Comparison of ENCODE assay signal across 25 mouse cellular contexts in genomic region chr3:55434276-55434675, GRCm38 (mm10). TPM values are rescaled to one million over a fixed set of nuclear protein-coding genes. Genes with fewer than 3 reads are reported as not detected.
DNase-seq lines count a peak whose midpoint lies in the region; ATAC-seq and TF ChIP-seq lines count a peak whose summit lies in the region.
"Had no signal": no experiment of that assay in that cellular context is flagged by ENCODE, and none has a peak within 500 bp of the region (broad histone marks: within the 10 kb centered on the region; RNA-seq: fewer than 3 reads in every experiment).

No protein-coding gene starts in this region.

- ATAC-seq in midbrain, embryonic 14.5 days (ENCODE audit: low FRiP score, low TSS enrichment), result no peak
- no peak for ATAC-seq in midbrain, embryonic 13.5 days
- ATAC-seq in Patski, result peak; percentile 12
- no peak for ATAC-seq in neural tube, embryonic 15.5 days (ENCODE audit: low FRiP score)
- ATAC-seq: forebrain, embryonic 15.5 days; lung, postnatal 0 days had no signal

- no peak overlapping the region for H3K4me3 ChIP-seq in midbrain, embryonic 14.5 days (replicated peaks; ENCODE audit: low read depth, low read length)
- no peak overlapping the region for H3K4me3 ChIP-seq in midbrain, embryonic 13.5 days (replicated peaks)
- H3K4me3 ChIP-seq in neural tube, embryonic 15.5 days (replicated peaks), result no peak overlapping the region
- H3K4me3 ChIP-seq: forebrain, embryonic 15.5 days; heart, embryonic 12.5 days; limb, embryonic 15.5 days; liver, embryonic 15.5 days; neural tube, embryonic 12.5 days had no signal

- DNase-seq in embryo, embryonic 11 days, result peak; percentile 22
- DNase-seq in embryo, embryonic 10 days (ENCODE audit: low spot score), result no peak
- peak; percentile 37 for DNase-seq in midbrain, embryonic 14.5 days
- DNase-seq in Patski (ENCODE audit: low read depth, low spot score), result no peak
- no peak for DNase-seq in heart, adult 8-10 months (ENCODE audit: low spot score)
- DNase-seq: adrenal gland, adult 8-10 months; gastrocnemius, postnatal 36 days; kidney, adult 2 months; kidney, postnatal 10 days; thymus, postnatal 25 days had no signal

- no peak overlapping the region for H3K9ac ChIP-seq in midbrain, embryonic 14.5 days (replicated peaks; ENCODE audit: low read length)
- no peak overlapping the region for H3K9ac ChIP-seq in midbrain, embryonic 13.5 days (replicated peaks)
- no peak overlapping the region for H3K9ac ChIP-seq in neural tube, embryonic 15.5 days (replicated peaks)
- H3K9ac ChIP-seq: forebrain, embryonic 15.5 days; heart, embryonic 12.5 days; limb, embryonic 15.5 days; liver, embryonic 15.5 days; neural tube, embryonic 12.5 days had no signal

- TF ChIP-seq CTCF in Patski (IDR thresholded peaks at IDR 0.05), result no peak

- H3K36me3 ChIP-seq in midbrain, embryonic 14.5 days (ENCODE audit: control insufficient read depth, insufficient read depth, low read length), result no peaks in the 10 kb centered on the region
- H3K36me3 ChIP-seq in midbrain, embryonic 13.5 days, result no peaks in the 10 kb centered on the region
- no peaks in the 10 kb centered on the region for H3K36me3 ChIP-seq in neural tube, embryonic 15.5 days
- H3K36me3 ChIP-seq: forebrain, embryonic 15.5 days; heart, embryonic 12.5 days; limb, embryonic 15.5 days; liver, embryonic 15.5 days; neural tube, embryonic 12.5 days had no signal

- H3K9me3 ChIP-seq in midbrain, embryonic 14.5 days (ENCODE audit: control insufficient read depth, low read length), result no peaks in the 10 kb centered on the region
- H3K9me3 ChIP-seq in midbrain, embryonic 13.5 days, result no peaks in the 10 kb centered on the region
- H3K9me3 ChIP-seq in neural tube, embryonic 15.5 days (replicated peaks), result no peaks in the 10 kb centered on the region
- H3K9me3 ChIP-seq: forebrain, embryonic 15.5 days; heart, embryonic 12.5 days; limb, embryonic 15.5 days; liver, embryonic 15.5 days; neural tube, embryonic 12.5 days had no signal

- no peaks in the 10 kb centered on the region for H3K27me3 ChIP-seq in midbrain, embryonic 14.5 days (ENCODE audit: control insufficient read depth, insufficient read depth, low read length)
- no peaks in the 10 kb centered on the region for H3K27me3 ChIP-seq in midbrain, embryonic 13.5 days
- H3K27me3 ChIP-seq in Patski, result no peaks in the 10 kb centered on the region
- no peaks in the 10 kb centered on the region for H3K27me3 ChIP-seq in neural tube, embryonic 15.5 days (replicated peaks)
- H3K27me3 ChIP-seq: CH12.LX; forebrain, embryonic 15.5 days; heart, embryonic 12.5 days; limb, embryonic 15.5 days; liver, embryonic 15.5 days; neural tube, embryonic 12.5 days had no signal

- WGBS in midbrain, embryonic 14.5 days, result 68% methylated on average over 1 of the region's 1 CpGs
- WGBS in midbrain, embryonic 13.5 days, result 72% methylated on average over 1 of the region's 1 CpGs
- WGBS in neural tube, embryonic 15.5 days, result 38% methylated on average over 1 of the region's 1 CpGs

- POLR2A ChIA-PET in Patski (lab: Charles Lee), result interaction anchor here (0.6 kb wide), 1 partner anchor 86 kb away, joined by 4 read pairs; no protein-coding TSS in a partner anchor

- no peaks in the 10 kb centered on the region for H3K4me1 ChIP-seq in midbrain, embryonic 14.5 days (ENCODE audit: control insufficient read depth, insufficient read depth, low read length)
- peaks cover 13% of the 10 kb centered on the region; the same call in 1 of the 2 replicates for H3K4me1 ChIP-seq in midbrain, embryonic 13.5 days (replicated peaks)
- peaks cover 5% of the 10 kb centered on the region; the same call in 1 of the 2 replicates for H3K4me1 ChIP-seq in neural tube, embryonic 15.5 days
- H3K4me1 ChIP-seq: limb, embryonic 15.5 days; liver, embryonic 15.5 days; neural tube, embryonic 12.5 days had no signal

- H3K27ac ChIP-seq in midbrain, embryonic 14.5 days (replicated peaks; ENCODE audit: low read depth, low read length), result no peak overlapping the region; the same call in 1 of the 2 replicates
- H3K27ac ChIP-seq in midbrain, embryonic 13.5 days, result no peak overlapping the region
- 0 out of 2 replicates have a peak overlapping the region, but pooled peaks have one; percentile 48 for H3K27ac ChIP-seq in neural tube, embryonic 15.5 days (replicated peaks)
- H3K27ac ChIP-seq: forebrain, embryonic 15.5 days; limb, embryonic 15.5 days; liver, embryonic 15.5 days; neural tube, embryonic 12.5 days had no signal

- in situ Hi-C loops in Patski (cut with MboI; ENCODE audit: low pct_unique_long_range_greater_than_20kb), result no loop called here

- CTCF ChIA-PET in Patski (lab: Charles Lee), result no interaction called here

- no peak overlapping the region for H3K4me2 ChIP-seq in midbrain, embryonic 14.5 days (ENCODE audit: low read length)
- no peak overlapping the region for H3K4me2 ChIP-seq in midbrain, embryonic 13.5 days (replicated peaks)
- no peak overlapping the region for H3K4me2 ChIP-seq in neural tube, embryonic 15.5 days
- H3K4me2 ChIP-seq: forebrain, embryonic 15.5 days; heart, embryonic 12.5 days; limb, embryonic 15.5 days; liver, embryonic 15.5 days; neural tube, embryonic 12.5 days had no signal

RNA-seq across cellular contexts. Expression of gene Gm21954, which starts 37.7 kb away (rescaled TPM):
- not detected in 2 replicates for polyA plus RNA-seq in midbrain, embryonic 14.5 days (2014; fragmentation: Nextera tagmentation; extraction: Ambion mirVana)
- not detected in 2 replicates for polyA plus RNA-seq in midbrain, embryonic 13.5 days (2015; fragmentation: Nextera tagmentation; extraction: Ambion mirVana)
- not detected for polyA plus RNA-seq in Patski (2021)
- polyA plus RNA-seq in neural tube, embryonic 15.5 days (2015; fragmentation: Nextera tagmentation; extraction: Ambion mirVana), result not detected in 2 replicates
- total RNA-seq in heart, adult 8-10 months (2022), result not detected
- total RNA-seq: adrenal gland, adult 8-10 months; CH12.LX; gastrocnemius, postnatal 36 days; heart, postnatal 25 days; layer of hippocampus, adult 8-10 months; left cerebral cortex, postnatal 36 days; MEL; monocyte, adult 5-6 weeks had no signal
- polyA plus RNA-seq: embryonic facial prominence, embryonic 11.5 days; forebrain, embryonic 15.5 days; heart, embryonic 12.5 days; kidney, adult 2 months; limb, embryonic 15.5 days; liver, embryonic 15.5 days; lung, postnatal 0 days; neural tube, embryonic 12.5 days had no signal

Comparison
In these comparisons a context has a peak if more than half of its experiments do, and no peak if none do; other contexts are left out.
1. DNase-seq: peak in embryo, embryonic 11 days (single experiment) and midbrain, embryonic 14.5 days (single experiment); none in embryo, embryonic 10 days (single experiment), Patski (single experiment) and heart, adult 8-10 months (single experiment).